Mouse (Mus musculus): ENCODE data around the gene Trim40.
A peak's percentile ranks its signal among the peaks of the same experiment; 100 is the strongest.

Trim40 gene

DNA sequence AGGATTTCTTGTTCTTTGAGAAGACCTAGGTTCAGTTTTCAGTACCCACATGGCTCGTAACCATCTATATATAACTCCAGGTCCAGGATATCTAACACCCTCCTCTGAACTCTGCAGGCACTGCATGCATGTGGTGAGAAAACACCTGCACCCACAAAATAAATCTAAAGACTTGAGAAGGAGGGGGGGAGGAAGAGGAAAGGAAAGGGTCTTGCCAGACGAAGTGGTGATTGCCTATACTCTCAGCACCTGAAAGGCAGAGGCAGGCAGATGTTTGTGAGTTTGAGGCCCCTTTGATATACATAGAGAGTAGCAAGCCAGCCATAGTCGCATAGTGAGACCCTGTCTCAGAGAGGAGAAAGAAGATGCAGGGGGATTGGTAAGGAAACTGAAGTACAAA, 50.0 kb downstream of the Trim40 start:
- DNase-seq (ENCODE audit: low spot score), result no peak

GRCm38 (mm10) chr17:36839001-36839400, 50.9 kb downstream of the Trim40 start:
- DNase-seq (ENCODE audit: low spot score), result no peak

- DNase-seq (ENCODE audit: low spot score), result peak; percentile 98
These were observed 52.9 kb downstream of the Trim40 start, which contains the start of gene Trim26 for GRCm38 (mm10) chr17:36836874-36837647. Trim26 (plus strand) TSS chr17:36837134.

DNA sequence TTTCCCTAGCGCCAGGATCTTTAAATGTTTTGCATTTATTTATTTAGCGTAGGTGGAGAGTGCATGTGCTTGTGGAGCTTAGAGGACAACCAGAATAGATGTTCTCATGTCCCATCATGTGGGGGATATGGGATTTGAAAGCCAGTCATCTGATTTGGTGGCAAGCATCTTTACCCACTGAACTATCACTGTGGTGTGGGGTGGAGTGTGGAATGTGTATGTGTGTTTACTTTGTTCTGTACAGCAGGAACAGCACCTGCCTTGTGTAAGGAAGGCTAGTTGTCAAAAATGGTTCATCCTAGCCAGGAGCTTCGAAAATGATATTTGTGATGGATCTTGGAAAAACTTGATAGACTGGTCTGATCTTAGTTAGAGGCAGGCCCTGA, 53.5 kb downstream of the Trim40 start:
- DNase-seq (ENCODE audit: low spot score), result no peak

GRCm38 (mm10) chr17:36835591-36836426, 54.1 kb downstream of the Trim40 start:
- DNase-seq (ENCODE audit: low spot score), result peak; percentile 62

DNA sequence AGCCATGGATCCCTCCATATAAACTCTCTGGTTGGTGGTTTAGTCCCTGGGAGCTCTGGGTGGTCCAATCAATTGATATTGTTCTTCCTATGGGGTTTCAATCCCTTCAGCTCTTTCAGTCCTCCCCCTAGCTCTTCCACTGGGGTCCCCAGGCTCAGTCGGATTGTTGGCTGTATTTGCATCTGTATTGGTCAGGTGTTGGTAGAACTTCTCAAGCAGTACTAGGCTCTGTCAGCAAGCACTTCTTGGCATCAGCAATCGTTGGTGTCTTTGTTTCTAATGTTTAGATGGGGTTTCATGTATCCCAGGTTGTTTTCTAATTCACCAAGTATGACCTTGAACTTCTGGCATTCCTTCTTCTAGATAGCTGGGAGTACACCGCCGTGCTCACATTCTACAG, 57.2 kb downstream of the Trim40 start:
- DNase-seq (ENCODE audit: low spot score), result no peak

Measured in layer of hippocampus, adult 11-12 months (tissue).